Mouse (Mus musculus) stomach, embryonic 16.5 days (tissue): ENCODE measurements around the gene Depdc1b. TPM values are rescaled to one million over a fixed set of nuclear protein-coding genes. Genes with fewer than 3 reads are reported as not detected.

Experiments used
- ATAC-seq: fragments of 200-750 bp; cut with Nextera tagmentation; 2 replicates; pipeline ENCODE4 v1.8.0; 2017; ENCODE audit warnings: moderate number of reproducible peaks, moderate TSS enrichment; ENCODE audit not compliant: insufficient read depth, low FRiP score
- H3K27ac ChIP-seq: fragments of 300-500 bp; sonication (generic); 2 replicates; pipeline ENCODE4 v1.5.1; 2014; ENCODE audit warnings: low read length
- H3K27me3 ChIP-seq: fragments of 300-500 bp; sonication (generic); 2 replicates; pipeline ENCODE4 v1.6.1; 2014; ENCODE audit warnings: low read length, control low read depth, mixed read lengths; ENCODE audit not compliant: control insufficient read depth, insufficient read depth
- H3K36me3 ChIP-seq: fragments of 300-500 bp; sonication (generic); 2 replicates; pipeline ENCODE4 v1.6.1; 2014; ENCODE audit warnings: low read length; ENCODE audit not compliant: control insufficient read depth, insufficient read depth
- H3K4me1 ChIP-seq: fragments of 300-500 bp; sonication (generic); 2 replicates; pipeline ENCODE4 v1.6.1; 2014; ENCODE audit warnings: low read length, control low read depth, mixed read lengths; ENCODE audit not compliant: control insufficient read depth, insufficient read depth
- H3K4me2 ChIP-seq: fragments of 300-500 bp; sonication (generic); 2 replicates; pipeline ENCODE4 v1.6.1; 2014; ENCODE audit warnings: low read depth, low read length, mixed read lengths
- H3K4me3 ChIP-seq: fragments of 300-500 bp; sonication (generic); replicated peaks from 2 replicates; pipeline ENCODE4 v1.5.1; 2014; ENCODE audit warnings: mild to moderate bottlenecking, low read length
- H3K9ac ChIP-seq: fragments of 300-500 bp; sonication (generic); 2 replicates; pipeline ENCODE4 v1.6.1; 2014; ENCODE audit warnings: low read length
- H3K9me3 ChIP-seq: fragments of 300-500 bp; sonication (generic); replicated peaks from 2 replicates; pipeline ENCODE4 v1.6.1; 2016; ENCODE audit warnings: low read length, control low read depth; ENCODE audit not compliant: control insufficient read depth
- WGBS: fragments of 180-500 bp; shearing (Covaris S2); extraction: QIAGEN DNeasy Blood & Tissue Kit; methylation state at CpG from one replicate; pipeline ENCODE4 v1.1.7; 2014; 5-methylcytosine and 5-hydroxymethylcytosine counted together
- polyA plus RNA-seq: library from polyadenylated mRNA; unstranded; fragments of >200 nt; fragmentation: Nextera tagmentation; extraction: Ambion mirVana; gene quantifications from 2 replicates; pipeline ENCODE4 v1.2.1, GENCODE M21; 2015

Depdc1b gene
- polyA plus RNA-seq, 1 experiment from 2014 or later = 6.8 TPM

- Histone ChIP-seq H3K27me3 (no peaks in the 10 kb centered on the region), H3K4me3 (no peak overlapping the region), H3K4me1 (0 out of 2 replicates have a peak, but pooled peaks cover 7% of the 10 kb centered on the region), H3K9me3 (no peaks in the 10 kb centered on the region), H3K9ac (no peak overlapping the region), H3K4me2 (no peak overlapping the region), H3K36me3 (no peaks in the 10 kb centered on the region), H3K27ac (no peak overlapping the region)
- ATAC-seq = no peak
- WGBS = 81% methylated on average over 6 of the region's 6 CpGs
Measured at GRCm38 (mm10) chr13:108337340-108337739, 21.2 kb downstream of the Depdc1b start.

GRCm38 (mm10) chr13:108338076-108338836, 22.1 kb downstream of the Depdc1b start:
- H3K4me1 ChIP-seq = 0 out of 2 replicates have a peak, but pooled peaks cover 7% of the 10 kb centered on the region
- H3K4me3 ChIP-seq = no peak overlapping the region
- no peaks in the 10 kb centered on the region for H3K36me3 ChIP-seq
- peak; percentile 41; the same call in 1 of the 2 replicates for ATAC-seq
- H3K27ac ChIP-seq = no peak overlapping the region
- 57% methylated on average over 7 of the region's 7 CpGs for WGBS
- H3K27me3 ChIP-seq = no peaks in the 10 kb centered on the region
- no peak overlapping the region for H3K9ac ChIP-seq
- no peaks in the 10 kb centered on the region for H3K9me3 ChIP-seq
- no peak overlapping the region for H3K4me2 ChIP-seq

DNA sequence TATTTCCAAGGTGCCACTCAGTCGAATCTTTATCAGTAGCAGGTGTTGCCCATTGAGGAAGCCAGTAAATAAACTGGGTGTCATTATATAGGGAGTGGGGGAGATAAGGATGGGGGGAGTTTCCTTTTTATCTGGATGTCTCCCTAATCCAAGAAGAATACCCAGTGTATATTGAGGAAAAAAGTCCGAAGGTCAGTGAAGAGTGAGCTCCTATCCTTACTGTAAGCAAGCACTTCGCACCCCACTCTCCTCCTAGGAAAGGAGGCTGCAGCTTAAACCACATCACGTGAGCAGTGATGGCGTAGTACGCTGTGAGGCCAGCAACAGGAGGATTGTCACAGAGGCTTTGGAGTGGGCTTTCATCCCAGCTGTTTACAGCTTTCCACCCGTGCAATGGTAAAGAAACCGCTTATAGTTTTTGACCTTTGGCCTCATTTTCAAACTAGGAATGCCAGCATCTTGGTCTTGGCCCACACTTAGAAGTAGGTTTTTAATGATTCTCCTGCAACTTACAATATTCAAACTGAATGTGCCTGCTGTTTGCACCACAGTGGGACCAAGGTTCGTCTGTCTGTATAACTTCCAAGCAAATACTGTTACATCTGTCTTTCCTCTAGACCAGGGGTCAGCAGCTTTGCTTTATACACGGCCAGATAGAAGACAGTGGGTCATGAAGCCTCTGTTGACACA, 23.9 kb downstream of the Depdc1b start:
- H3K4me1 ChIP-seq = 0 out of 2 replicates have a peak, but pooled peaks cover 7% of the 10 kb centered on the region
- H3K4me2 ChIP-seq = no peak overlapping the region
- H3K9me3 ChIP-seq = no peaks in the 10 kb centered on the region
- ATAC-seq = no peak
- H3K36me3 ChIP-seq = no peaks in the 10 kb centered on the region
- WGBS = 60% methylated on average over 10 of the region's 10 CpGs
- no peak overlapping the region for H3K4me3 ChIP-seq
- no peaks in the 10 kb centered on the region for H3K27me3 ChIP-seq
- no peak overlapping the region for H3K9ac ChIP-seq
- H3K27ac ChIP-seq = no peak overlapping the region

DNA sequence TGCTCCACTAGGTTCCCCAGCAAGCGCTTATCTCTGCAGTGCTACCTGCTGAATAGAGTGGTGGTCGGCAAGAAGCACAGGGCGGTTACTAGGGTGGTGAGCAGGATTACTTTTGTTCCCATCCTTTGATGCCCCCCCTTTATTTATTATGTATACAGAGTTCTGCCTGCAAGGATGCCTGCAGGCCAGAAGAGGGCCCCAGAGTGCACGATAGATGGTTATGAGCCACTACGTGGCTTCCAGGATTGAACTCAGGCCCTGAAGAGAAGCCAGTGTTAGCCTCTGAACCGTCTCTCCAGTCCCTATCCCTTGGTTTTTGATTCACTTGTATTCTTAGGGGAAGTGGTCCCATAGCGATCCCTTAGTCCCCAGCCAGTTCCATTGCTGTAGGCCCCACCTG, 25.5 kb downstream of the Depdc1b start:
- Histone ChIP-seq H3K27ac (no peak overlapping the region), H3K9ac (no peak overlapping the region), H3K4me2 (no peak overlapping the region), H3K27me3 (no peaks in the 10 kb centered on the region), H3K9me3 (no peaks in the 10 kb centered on the region), H3K36me3 (no peaks in the 10 kb centered on the region), H3K4me1 (0 out of 2 replicates have a peak, but pooled peaks cover 7% of the 10 kb centered on the region), H3K4me3 (no peak overlapping the region)
- ATAC-seq = no peak
- WGBS = 72% methylated on average over 7 of the region's 7 CpGs

- H3K9ac ChIP-seq = no peak overlapping the region
- ATAC-seq = no peak
- no peak overlapping the region for H3K4me3 ChIP-seq
- 77% methylated on average over 4 of the region's 4 CpGs for WGBS
- no peaks in the 10 kb centered on the region for H3K4me1 ChIP-seq
- H3K27me3 ChIP-seq = no peaks in the 10 kb centered on the region
- H3K9me3 ChIP-seq = no peaks in the 10 kb centered on the region
- no peak overlapping the region for H3K27ac ChIP-seq
- no peak overlapping the region for H3K4me2 ChIP-seq
- no peaks in the 10 kb centered on the region for H3K36me3 ChIP-seq
Measured at GRCm38 (mm10) chr13:108345756-108346155, 29.6 kb downstream of the Depdc1b start.

GRCm38 (mm10) chr13:108347016-108347415, 30.9 kb downstream of the Depdc1b start:
- no peak overlapping the region for H3K4me2 ChIP-seq
- no peak overlapping the region for H3K27ac ChIP-seq
- no peaks in the 10 kb centered on the region for H3K27me3 ChIP-seq
- no peaks in the 10 kb centered on the region for H3K36me3 ChIP-seq
- 52% methylated on average over 4 of the region's 4 CpGs for WGBS
- H3K4me1 ChIP-seq = no peaks in the 10 kb centered on the region
- no peak overlapping the region for H3K4me3 ChIP-seq
- no peaks in the 10 kb centered on the region for H3K9me3 ChIP-seq
- no peak overlapping the region for H3K9ac ChIP-seq
- peak; percentile 56; the same call in 1 of the 2 replicates for ATAC-seq

- H3K27me3 ChIP-seq = no peaks in the 10 kb centered on the region
- no peak overlapping the region for H3K27ac ChIP-seq
- no peaks in the 10 kb centered on the region for H3K9me3 ChIP-seq
- no peak overlapping the region for H3K4me2 ChIP-seq
- WGBS = 79% methylated on average over 5 of the region's 5 CpGs
- no peak overlapping the region for H3K4me3 ChIP-seq
- ATAC-seq = no peak
- no peak overlapping the region for H3K9ac ChIP-seq
- no peaks in the 10 kb centered on the region for H3K4me1 ChIP-seq
- no peaks in the 10 kb centered on the region for H3K36me3 ChIP-seq
Measured at GRCm38 (mm10) chr13:108349624-108350023, 33.5 kb downstream of the Depdc1b start.

DNA sequence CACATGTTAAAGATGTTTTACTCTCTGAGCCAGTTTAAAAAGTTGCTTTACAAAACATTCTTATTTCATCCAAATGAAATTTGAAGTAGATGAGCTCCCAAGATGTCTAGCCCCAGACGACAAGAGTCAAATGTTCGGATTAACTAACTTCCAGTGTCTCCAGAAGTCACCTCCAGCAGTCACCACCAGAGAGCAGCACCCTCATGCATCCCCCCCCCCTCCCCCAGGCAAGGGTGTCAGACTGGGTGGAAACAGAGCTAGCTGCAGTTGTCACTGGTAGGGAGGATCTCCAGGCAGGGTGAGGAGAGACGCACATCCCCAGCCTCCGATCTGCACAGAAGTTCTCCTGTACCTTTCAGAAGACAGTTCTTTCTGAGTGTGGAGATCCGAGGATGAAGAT, 37.6 kb downstream of the Depdc1b start:
- 85% methylated on average over 5 of the region's 5 CpGs for WGBS
- no peak for ATAC-seq
- no peak overlapping the region for H3K4me2 ChIP-seq

DNA sequence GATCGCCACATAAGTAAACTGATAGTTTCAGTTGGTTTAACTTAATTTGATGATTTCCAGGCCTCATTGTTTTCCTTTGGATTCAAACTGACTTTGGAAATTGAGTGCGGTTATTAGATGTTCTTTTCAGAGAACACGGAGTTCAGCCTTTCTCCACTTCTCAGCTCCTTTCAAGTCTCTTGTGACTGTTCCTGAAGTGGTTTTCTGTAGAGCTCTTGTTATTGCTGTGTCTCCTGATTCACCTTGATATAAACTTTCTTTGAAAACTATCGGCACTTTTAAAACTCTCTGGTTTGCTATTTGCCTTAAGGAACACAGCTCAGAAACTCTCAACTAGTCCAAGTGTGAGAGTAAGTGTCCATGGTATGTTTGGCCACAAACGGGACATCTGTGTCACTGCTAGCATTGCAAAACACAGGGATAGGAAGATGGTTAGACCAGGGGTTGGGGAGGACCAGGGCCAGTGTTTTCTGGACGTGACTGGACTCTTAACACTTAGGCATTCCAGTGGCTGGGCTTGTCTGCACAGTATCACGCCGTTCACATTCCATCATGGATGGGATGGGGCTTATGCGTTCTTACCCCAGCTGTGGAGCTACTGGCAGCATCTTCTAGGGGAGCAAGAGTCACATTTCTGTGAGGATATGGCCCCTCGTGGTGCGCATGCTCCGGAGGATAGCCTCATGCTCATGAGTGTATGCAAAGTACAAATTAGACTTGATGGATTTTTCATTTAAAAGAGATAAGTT, 38.8 kb downstream of the Depdc1b start:
- WGBS = 74% methylated on average over 12 of the region's 12 CpGs
- H3K27ac ChIP-seq = no peak overlapping the region
- H3K4me3 ChIP-seq = no peak overlapping the region
- no peak overlapping the region for H3K4me2 ChIP-seq
- no peak overlapping the region for H3K9ac ChIP-seq
- ATAC-seq = no peak
- no peaks in the 10 kb centered on the region for H3K4me1 ChIP-seq
- no peaks in the 10 kb centered on the region for H3K9me3 ChIP-seq
- no peaks in the 10 kb centered on the region for H3K27me3 ChIP-seq
- no peaks in the 10 kb centered on the region for H3K36me3 ChIP-seq

More for the DNA sequence above, 37.6 kb downstream of the Depdc1b start:
- Histone ChIP-seq H3K4me3 (no peak overlapping the region), H3K36me3 (no peaks in the 10 kb centered on the region), H3K9ac (no peak overlapping the region), H3K4me1 (no peaks in the 10 kb centered on the region), H3K27ac (no peak overlapping the region), H3K9me3 (no peaks in the 10 kb centered on the region), H3K27me3 (no peaks in the 10 kb centered on the region)
